Mouse (Mus musculus): ENCODE data around the gene Sun1.
A peak's percentile ranks its signal among the peaks of the same experiment; 100 is the strongest.

Gene Sun1

DNA sequence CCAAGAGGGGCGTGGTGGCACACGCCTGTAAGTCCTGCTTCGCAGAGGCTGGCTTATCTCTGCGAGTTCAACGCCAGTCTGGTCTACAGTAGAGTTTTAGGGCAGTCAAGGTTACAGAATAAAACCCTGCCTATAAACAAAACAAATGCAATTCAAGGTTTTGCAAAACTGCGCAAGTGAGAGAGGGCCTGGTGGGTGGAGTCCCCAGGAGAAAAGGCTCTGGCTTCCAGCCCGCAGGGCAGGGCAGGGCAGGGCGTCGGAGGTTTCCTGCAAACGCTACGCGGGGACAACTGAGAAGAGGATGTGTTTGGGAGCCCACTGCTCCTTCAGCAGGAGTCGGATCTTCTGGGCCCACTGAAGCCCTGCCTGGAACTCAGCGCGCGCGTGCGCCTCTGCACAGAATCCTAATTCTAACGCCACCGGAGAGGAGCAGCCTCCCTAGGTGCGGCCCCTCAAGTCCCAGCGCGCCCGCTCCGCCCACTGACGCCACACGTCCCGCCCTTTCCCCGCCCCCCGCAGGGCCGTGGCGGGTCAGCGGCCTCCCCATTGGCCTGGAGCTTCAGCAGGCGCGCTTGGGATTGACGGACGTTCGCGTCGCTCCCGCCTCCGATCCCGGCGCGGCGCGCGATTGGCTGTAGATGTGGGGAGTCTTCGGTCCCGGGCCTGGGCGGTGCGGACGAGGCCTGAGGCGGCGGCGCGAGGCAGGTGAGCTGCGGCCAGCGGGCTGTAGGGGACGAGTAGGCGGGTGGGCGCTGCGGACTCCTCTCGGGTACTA, at the start of gene Sun1:
TSS of gene Sun1 (plus strand) at position 643 of the 775 bp plus-strand sequence.
- peak; percentile 98 for DNase-seq (ENCODE audit: low read depth, low spot score)

DNA sequence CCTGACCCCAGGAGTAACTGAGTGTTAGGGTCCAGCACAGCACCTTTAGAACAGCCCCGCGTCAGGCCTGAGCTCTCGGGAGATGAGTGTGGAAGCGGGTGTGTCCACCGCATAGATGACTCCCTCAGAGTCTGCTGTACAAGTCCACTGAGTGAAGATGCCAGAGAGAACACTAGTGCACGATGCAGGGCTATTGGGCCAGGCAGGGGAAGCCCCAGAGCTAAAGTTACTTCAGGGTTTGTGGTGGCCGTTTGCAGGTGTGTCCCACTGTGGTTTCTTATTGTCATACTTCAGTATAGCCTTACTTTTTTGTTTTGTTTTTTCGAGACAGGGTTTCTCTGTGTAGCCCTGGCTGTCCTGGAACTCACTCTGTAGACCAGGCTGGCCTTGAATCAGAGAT, 39.5 kb upstream of the Sun1 start:
- no peak for DNase-seq (ENCODE audit: low read depth, low spot score)

DNA sequence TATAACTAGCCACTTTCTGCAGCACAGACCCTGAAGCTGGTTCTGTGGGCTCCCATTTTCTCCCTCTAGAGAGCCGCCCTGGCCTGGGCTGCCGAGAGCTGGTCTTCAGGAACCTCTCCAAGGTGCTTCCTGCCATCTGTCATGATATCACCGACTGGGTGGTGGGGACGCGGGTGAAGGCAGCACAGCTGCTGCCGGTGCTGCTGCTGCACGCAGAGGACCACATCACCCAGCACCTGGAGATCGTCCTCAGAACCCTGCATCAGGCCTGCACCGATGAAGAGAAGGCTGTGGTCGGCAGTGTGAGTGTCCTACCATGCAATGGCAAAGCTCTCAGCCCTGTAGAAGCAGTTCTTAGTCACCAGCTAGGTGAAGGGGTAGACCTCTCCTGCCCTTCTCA, 38.8 kb upstream of the Sun1 start:
- no peak for DNase-seq (ENCODE audit: low read depth, low spot score)

DNA sequence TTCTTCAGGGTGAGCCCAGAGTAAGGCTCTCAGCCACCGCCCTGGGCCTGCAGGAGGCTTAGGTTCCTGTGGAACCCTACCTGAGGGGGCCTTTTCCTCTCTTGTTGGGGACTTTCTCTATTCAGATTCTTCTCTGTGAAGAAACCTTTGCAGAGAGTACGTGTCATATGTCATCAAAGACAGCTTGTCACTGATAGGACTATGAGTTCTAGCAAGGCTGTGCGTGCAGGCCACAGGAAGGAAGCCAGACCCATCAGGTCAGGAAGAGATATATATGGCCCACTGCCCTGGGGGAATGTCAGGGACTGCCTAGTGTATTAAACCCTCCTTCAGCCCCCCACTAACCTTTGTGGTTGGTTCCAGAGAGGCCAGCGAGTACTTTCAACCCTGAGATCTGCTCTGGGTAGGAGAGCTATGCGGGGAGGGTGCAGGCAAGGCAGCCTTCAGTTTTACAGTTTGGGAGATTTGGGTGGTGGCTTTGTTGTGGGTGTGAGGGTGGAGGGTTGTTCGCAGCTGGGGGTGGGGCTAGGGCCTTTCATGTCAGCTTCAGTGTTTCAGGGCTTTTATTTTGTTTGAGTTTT, 33.6 kb upstream of the Sun1 start:
- DNase-seq (ENCODE audit: low read depth, low spot score) = peak; percentile 55

DNA sequence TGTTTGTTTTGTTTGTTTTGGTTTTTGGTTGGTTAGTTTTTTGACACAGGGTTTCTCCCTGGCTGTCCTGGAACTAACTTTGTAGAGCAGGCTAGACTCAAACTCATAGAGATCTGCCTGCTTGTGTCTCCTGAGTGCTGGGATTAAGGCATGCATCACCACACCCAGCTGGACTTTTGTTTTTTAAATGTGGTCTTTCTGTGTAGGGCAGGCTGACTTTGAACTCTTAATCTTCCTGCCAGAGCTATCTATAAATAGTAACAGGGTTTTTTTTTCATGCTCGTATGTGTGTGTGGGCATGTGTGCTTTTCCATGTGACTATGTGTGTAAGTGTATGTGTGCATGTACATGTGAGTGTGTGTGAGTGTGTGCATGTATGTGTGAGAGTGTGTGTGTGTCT, 32.9 kb upstream of the Sun1 start:
- peak; percentile 90 for DNase-seq (ENCODE audit: low read depth, low spot score)

DNA sequence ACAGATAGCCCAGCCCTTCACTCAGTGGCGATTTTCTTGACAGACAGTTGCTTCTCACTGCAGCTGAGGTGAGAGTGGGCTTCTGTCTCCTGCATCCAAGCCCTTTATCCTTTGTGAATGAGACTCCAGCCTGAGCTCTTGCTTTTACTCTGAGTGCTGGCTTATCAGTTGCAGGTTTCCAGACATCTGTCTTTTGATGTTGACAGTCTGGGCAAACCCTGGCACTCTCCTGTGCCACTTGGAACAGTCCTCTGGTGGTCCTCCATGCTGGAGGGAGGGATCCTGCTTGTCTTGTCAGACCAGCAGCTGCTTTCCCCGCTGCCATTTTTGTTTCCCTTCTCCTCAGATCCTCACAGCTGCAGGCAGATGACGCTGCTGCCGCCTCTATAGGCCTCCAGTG, 28.5 kb upstream of the Sun1 start:
- DNase-seq (ENCODE audit: low read depth, low spot score) = no peak

DNA sequence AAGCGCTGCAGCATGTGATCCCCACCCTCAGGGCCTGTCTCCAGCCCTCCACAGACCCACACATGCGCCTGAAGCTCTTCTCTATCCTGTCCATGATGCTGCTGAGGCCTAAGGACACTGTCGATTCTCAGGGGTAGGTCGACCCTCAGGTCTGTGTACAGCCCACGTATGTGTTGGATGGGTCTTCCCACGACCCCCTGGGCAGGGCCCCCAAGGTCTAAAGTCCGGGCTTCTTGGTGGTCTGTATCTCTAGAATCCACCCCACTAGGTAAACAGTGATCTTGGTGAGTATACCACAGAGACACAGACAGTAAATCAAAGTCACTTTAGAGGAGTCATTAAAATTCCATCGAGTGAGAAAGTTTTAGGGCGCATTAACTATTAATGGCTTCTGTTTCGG, 26.3 kb upstream of the Sun1 start:
- DNase-seq (ENCODE audit: low read depth, low spot score) = no peak

DNA sequence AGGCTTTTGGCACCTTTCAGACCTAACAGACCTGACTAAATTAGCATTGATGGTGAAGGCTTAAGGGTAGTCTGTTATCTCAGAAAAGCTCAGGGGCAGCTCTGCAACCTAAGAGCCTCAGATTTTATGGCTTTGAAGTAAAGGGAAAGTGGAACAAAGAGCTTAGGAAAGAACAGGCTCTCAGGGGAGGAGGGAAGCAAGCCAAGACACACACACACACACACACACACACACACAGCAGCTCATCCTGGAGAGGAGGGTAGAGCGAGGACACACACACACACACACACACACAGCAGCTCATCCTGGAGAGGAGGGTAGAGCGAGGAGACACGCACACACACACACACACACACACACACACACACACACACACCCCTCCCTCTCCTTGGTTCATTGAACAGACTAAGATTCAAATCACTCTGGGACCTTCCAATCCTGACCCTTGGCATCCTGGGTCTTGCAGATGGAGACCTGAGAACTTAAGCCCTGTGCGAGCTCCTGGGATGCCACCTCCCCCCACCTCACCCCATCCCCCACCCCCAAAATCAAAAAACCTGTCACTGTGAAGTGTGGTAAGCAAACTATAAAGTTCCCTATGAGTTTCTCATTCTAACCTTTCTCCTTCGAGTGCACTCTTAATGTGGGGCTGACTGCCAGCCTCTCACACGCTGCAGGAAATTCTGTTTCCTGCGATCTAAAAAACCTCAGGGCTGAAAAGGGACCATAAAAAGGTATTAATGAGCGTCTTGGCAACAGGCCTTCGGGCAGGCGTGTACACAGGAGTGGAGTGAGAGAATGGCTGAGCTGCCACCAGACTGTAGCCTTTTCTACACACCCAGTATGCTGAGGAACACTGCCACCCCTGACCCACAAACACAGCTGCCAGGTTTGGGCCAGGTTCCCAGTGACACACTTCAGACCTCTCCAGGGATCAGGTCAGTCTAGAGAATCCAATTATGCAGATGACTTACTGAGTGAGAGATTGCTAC, 25.6 kb upstream of the Sun1 start:
- DNase-seq (ENCODE audit: low read depth, low spot score) = no peak

DNA sequence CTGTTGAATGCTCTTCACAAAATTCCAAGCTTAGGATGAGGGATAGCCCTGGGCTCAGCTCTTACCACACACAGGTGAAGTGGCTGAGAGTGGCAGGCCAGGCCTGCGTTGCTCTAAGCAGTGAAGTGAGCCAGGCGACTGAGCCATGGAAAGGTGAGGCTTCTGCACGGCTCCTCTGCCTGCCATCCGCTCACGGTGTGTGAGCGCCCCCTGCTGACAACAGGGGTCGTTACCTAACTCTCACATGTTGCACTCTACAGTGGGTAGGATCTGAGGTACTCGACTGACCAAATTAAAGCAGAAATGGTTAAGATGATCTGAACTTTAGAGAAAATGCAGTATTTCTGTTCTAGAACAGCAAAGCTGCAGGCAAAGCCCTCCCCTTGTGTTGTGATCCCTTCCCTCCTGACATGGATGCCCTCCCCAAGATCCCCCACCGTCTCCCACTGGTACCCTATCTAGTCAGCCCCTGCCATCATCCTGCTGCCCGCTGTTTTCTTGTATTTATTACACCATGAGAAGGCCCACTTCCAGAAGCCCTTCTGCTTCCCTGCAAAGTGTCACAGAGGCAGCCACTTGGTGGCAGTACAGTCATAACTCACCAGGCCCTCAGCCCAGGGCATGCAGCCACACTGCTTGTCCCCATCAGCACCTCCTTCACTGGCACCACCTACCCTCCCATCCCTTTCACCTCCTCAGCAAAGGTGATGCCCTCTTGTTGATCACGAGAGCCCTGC, 21.4 kb upstream of the Sun1 start:
- DNase-seq (ENCODE audit: low read depth, low spot score) = peak; percentile 68

DNA sequence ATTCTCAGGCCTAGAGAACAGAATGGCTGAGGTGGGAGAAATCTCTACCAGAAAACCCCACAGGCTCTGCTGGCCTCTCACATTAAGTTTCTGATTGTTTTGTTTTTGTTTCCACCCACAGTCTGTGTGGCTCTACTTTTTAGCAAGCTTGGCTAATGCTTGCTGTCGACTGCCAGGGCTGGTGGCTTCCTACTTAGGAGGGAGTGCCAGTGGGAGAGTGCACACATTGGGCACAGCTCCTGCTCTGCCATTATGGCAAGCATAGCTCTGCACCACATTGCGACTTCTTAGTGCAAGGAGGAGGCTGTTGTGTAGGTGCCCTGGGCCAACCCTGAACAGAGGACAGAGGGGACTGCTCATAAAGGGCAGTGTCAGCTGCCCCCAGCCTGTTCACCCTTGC, 17.3 kb upstream of the Sun1 start:
- DNase-seq (ENCODE audit: low read depth, low spot score) = no peak

DNA sequence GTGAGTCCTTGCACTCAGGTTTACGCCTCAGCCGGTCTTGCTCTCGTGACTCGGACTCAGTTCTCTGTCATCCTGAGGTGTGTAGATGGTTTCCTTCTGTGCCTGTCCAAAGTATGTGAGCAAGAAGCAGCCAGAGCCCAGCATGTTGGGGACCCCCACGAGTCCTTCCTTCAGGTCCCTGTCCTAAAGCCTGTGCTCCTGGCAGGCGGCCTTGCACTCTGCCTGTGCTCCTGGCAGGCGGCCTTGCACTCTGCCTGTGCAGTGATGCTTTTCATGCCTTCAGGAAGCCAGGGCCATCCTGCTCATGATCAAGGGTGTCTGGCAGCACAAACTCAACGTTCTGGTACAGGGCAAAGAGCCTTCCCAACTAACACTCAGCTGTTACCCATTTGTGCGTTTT, 16.8 kb upstream of the Sun1 start:
- DNase-seq (ENCODE audit: low read depth, low spot score) = no peak

DNA sequence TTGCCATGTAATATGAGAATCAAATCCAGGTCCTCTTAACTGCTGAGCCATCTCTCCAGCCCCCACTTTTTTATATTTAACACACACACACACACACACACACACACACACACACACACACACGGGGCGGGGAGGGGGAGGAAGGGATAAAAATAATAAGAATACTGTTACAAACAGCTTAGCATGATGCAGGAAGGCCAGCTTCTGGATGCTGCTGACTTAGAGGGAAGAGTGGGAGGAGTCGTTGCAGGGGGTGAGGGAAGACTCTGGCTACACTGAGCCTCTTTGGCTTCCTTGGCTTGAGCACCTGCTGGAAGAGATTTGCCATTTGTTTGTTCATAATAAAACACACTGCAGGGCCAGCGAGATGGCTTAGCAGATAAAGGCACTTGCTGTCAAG, 15.5 kb upstream of the Sun1 start:
- no peak for DNase-seq (ENCODE audit: low read depth, low spot score)

DNA sequence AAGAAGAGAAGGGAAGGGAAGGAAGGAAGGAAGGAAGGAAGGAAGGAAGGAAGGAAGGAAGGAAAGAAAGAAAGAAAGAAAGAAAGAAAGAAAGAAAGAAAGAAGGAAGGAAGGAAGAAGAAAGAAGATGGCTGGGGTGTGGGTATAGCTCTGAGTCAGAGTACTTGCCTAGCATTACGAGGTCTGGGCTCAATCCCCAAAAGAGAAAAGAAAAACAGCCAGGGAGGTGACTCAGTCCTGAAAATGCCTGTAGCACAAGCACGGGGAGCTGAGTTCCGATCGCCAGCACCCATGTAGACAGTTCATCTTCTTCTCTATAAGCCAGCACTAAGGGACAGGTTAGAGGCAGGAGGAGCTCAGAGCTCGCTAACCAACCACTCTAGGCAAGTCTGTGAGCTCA, 10.7 kb upstream of the Sun1 start:
- DNase-seq (ENCODE audit: low read depth, low spot score) = no peak

DNA sequence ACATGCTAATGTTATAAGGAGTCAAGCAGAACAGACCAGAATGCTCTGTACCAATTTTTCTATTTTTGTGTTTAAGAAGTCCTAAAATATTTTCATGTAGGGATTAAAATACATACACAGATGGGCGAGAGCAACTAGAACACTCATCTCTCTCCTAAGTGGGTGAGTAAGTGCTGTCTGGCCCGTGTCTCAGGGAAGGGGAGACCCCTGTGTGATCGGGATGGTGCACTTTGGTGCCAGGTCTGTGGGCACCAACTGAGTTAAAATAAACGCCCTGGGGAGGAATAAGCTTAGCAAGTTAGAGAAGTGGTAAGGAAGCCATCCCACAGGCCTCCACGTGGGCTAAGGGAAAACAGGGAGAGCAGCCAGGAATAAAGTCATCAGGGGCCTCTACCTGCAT, 9.5 kb upstream of the Sun1 start:
- no peak for DNase-seq (ENCODE audit: low read depth, low spot score)

DNA sequence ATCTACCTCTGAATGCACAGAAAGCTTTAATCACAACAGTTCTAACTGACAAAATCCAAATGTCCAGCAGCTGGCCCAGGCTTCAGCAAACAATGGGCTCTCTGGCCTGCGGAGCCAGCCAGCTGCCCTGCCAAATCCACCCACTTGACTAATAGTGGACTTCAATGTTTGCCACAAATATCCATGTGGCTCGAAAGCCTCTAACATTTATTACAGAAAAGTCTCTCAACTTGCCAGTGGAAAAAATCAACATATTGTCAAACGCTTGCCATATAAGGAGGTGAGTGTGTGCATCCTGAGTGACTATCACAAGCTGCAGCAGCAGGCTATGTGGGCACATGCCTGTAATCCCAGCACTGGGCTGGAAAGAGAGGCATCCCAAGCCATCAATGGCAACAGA, 1.7 kb upstream of the Sun1 start:
- DNase-seq (ENCODE audit: low read depth, low spot score) = no peak

DNA sequence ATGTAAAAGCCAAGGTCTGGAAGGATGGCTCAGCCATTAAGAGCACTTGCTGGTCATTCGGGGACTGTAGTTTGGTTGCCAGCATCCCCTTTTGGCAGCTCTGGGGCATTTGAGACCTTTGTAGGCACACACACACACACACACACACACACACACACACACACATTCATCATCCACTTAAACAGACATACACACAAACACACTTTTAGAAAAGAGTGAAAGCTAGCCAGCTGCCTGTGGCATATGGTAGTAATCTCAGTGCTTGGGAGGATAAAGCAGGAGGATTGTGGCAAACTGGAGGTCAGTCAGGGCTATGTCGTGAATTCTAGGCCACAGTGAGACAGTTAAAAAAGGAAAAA, 822 bp upstream of the Sun1 start:
- DNase-seq (ENCODE audit: low read depth, low spot score) = no peak

DNA sequence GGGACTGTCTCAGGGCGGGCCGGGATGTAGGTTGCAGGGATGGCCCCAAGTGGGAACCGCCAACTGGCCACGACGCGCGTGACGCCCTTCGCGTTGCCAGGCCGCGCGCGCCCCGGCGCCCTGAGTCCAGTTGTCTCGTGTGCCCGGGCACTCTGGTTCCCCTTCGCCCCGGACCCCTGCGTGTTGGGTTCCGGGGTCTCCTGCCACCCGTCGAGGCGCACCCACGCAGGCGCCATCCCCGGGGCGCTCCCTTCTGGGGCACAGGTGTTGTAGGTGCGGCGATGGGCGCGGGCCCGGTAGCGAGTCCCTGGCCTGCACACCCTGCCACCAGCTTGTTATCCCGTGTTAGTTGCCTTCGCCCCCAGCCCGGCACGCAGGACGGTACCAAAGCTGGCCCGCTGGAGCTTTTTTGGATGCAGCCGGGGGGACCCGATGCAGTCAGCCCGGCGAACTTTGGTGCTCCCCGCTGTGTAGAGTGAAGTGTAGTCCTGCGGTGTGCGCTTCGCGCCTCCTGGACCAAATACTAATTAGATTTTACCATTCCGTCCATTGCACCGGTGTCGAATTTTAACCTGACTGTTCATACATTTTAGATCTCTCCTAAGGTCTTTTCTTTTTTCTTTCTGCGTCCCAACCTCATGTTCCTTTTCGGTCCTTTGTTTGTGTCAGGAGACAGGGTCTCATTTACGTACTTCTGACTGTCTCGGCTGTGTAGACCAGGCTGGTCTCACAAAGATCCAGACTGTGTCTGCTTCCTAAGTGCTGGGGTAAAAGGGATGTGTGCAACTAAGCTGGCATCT, 533 bp downstream of the Sun1 start:
- DNase-seq (ENCODE audit: low read depth, low spot score) = peak; percentile 50

DNA sequence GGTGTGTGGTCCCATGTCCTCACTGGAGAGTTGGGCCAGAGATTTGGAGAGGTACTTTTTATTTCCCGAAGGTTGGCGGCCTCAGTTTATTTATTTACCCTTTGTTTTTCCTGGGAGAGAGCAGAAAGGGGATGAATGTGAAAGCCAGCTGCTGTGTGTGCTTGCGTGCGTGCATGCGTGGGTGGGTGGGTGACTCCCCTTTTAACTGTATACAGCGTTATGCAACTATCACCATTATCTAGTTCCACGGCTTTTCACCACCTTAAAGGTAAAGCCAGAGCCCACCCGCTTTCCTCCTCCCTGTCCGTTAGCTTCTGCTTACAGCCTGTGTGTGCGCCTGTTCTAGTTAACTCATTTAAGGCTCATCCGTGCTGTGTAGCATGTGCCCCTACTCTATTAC, 1.7 kb downstream of the Sun1 start:
- no peak for DNase-seq (ENCODE audit: low read depth, low spot score)

DNA sequence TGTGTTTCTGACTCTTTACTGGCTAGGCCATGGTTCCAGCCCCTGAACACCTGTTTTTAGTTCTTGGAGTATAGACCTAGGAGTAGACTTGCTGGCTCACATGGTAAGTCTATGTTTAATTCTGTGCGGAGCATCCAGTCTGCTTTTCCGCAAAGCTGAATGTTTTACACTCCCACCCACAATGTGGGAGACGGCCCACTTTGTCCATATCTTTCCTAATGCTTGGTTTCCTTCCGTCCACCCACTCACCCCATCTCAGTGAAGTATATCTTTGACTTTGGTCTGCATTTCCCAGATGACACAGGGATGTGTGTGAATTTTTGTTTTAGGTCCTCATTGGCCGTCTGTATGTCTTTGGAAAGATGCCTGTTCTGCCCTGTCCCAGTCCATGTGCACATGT, 2.9 kb downstream of the Sun1 start:
- no peak for DNase-seq (ENCODE audit: low read depth, low spot score)

DNA sequence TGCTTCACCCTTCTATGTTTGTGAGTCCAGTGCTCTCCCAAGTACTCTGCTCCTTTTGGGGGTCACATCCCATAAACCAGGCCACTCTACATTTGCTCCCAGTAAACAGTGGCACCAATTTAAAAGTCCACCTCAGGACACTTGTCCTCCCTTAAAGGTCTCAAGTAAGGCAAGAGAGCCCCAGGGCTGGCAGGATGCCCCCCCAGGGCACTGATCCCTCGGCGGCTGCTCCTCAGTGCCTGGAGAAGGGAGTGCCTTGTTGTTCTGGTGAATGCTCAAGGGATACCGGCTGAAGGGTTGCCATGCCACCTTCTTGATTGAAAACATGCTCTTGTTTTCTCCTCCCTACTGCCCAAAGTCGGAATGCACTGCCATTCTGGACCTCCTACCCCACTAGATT, 5.6 kb downstream of the Sun1 start:
- DNase-seq (ENCODE audit: low read depth, low spot score) = no peak

DNA sequence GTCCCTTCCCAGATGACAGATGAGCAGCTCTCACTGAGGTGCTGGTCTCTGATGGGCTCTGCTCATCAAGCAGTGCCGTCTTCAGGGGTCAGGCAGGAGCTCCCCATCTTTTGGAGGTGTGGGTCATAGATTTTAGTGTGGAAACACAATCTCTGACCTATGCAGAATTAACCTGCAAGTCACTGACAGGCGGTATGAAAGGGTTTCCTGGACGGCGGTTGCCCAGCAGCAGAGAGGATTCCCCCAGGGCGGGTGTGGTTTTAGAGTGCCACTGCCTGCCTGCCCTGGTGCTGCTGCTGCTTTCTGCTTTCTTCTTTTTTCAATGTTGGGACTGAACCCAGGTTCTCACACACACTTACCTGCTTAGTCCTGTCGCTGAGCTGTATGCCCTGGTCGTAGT, 6.1 kb downstream of the Sun1 start:
- no peak for DNase-seq (ENCODE audit: low read depth, low spot score)

Data from R1 (cell line).